Mouse (Mus musculus): ENCODE results near the gene Adamts20. TPM values are rescaled to one million over a fixed set of nuclear protein-coding genes. Genes with fewer than 3 reads are reported as not detected.

Gene Adamts20
- polyA plus RNA-seq, 1 experiment: not detected

GRCm38 (mm10) chr15:94263866-94264496 is 201.2 kb downstream of the Adamts20 start:
- H3K4me2 ChIP-seq (ENCODE audit: low read depth): no peak overlapping the region

GRCm38 (mm10) chr15:94263241-94263640 is 202.0 kb downstream of the Adamts20 start:
- Histone ChIP-seq H3ac (ENCODE audit: control insufficient read depth, insufficient read length) (no peak overlapping the region), H3K36me3 (ENCODE audit: control insufficient read depth, insufficient read depth) (no peaks in the 10 kb centered on the region), H3K79me2 (ENCODE audit: control insufficient read depth, insufficient read depth) (no peaks in the 10 kb centered on the region), H3K4me2 (ENCODE audit: low read depth) (peak overlapping the region; percentile 9), H3K27me3 (ENCODE audit: control insufficient read depth, insufficient read depth, insufficient read length) (no peaks in the 10 kb centered on the region), H3K4me3 (no peak overlapping the region)
- peak in 1 of 3 experiments; percentile 48 for TF ChIP-seq MYOG (IDR thresholded peaks at IDR 0.05; ENCODE audit: control insufficient read depth in 1 of 3, insufficient read depth in 1 of 3, insufficient read length in 2 of 3, low read depth in 2 of 3)
- no peak for TF ChIP-seq USF1 (IDR thresholded peaks at IDR 0.05; ENCODE audit: low read depth)
- peak in 2 of 3 experiments; percentile 2 to 54 for TF ChIP-seq MYOD1 (IDR thresholded peaks at IDR 0.05; ENCODE audit: control insufficient read depth in 1 of 3, insufficient read length in 2 of 3, low read depth in 2 of 3)
- no peak for TF ChIP-seq POLR2AphosphoS2 (IDR thresholded peaks at IDR 0.05; ENCODE audit: insufficient read length, low read depth)
- TF ChIP-seq TCF3 (IDR thresholded peaks at IDR 0.05; ENCODE audit: insufficient read length, low read depth): no peak

More at GRCm38 (mm10) chr15:94263866-94264496, 201.2 kb downstream of the Adamts20 start:
- no peak overlapping the region for H3K4me3 ChIP-seq
- no peaks in the 10 kb centered on the region for H3K79me2 ChIP-seq (ENCODE audit: control insufficient read depth, insufficient read depth)
- no peak for TF ChIP-seq REST (IDR thresholded peaks at IDR 0.05; ENCODE audit: insufficient read depth, insufficient read length)
- TF ChIP-seq USF1 (IDR thresholded peaks at IDR 0.05; ENCODE audit: low read depth): no peak
- no peak for TF ChIP-seq CEBPB (IDR thresholded peaks at IDR 0.05; ENCODE audit: insufficient read depth, poor library complexity, severe bottlenecking)
- TF ChIP-seq TCF12 (IDR thresholded peaks at IDR 0.05; ENCODE audit: insufficient read depth, poor library complexity, severe bottlenecking): no peak
- TF ChIP-seq POLR2A (IDR thresholded peaks at IDR 0.05; ENCODE audit: insufficient read length, low read depth): no peak
- no peak for TF ChIP-seq E2F4 (IDR thresholded peaks at IDR 0.05; ENCODE audit: insufficient read depth)
- TF ChIP-seq SRF (IDR thresholded peaks at IDR 0.05; ENCODE audit: control insufficient read depth, insufficient read length, low read depth): no peak
- no peak for TF ChIP-seq TCF3 (IDR thresholded peaks at IDR 0.05; ENCODE audit: insufficient read length, low read depth)
- TF ChIP-seq MAX (IDR thresholded peaks at IDR 0.05; ENCODE audit: low read depth): no peak
- TF ChIP-seq MYOD1 (IDR thresholded peaks at IDR 0.05; ENCODE audit: control insufficient read depth in 1 of 3, insufficient read length in 2 of 3, low read depth in 2 of 3): no peak
- no peak for TF ChIP-seq MYOG (IDR thresholded peaks at IDR 0.05; ENCODE audit: control insufficient read depth in 1 of 3, insufficient read depth in 1 of 3, insufficient read length in 2 of 3, low read depth in 2 of 3)
- no peak for TF ChIP-seq POLR2AphosphoS2 (IDR thresholded peaks at IDR 0.05; ENCODE audit: insufficient read length, low read depth)
- no peaks in the 10 kb centered on the region for H3K36me3 ChIP-seq (ENCODE audit: control insufficient read depth, insufficient read depth)
- no peaks in the 10 kb centered on the region for H3K27me3 ChIP-seq (ENCODE audit: control insufficient read depth, insufficient read depth, insufficient read length)
- no peak overlapping the region for H3ac ChIP-seq (ENCODE audit: control insufficient read depth, insufficient read length)

- Histone ChIP-seq H3K4me2 (ENCODE audit: low read depth) (no peak overlapping the region), H3K27me3 (ENCODE audit: control insufficient read depth, insufficient read depth, insufficient read length) (no peaks in the 10 kb centered on the region), H3K79me2 (ENCODE audit: control insufficient read depth, insufficient read depth) (no peaks in the 10 kb centered on the region), H3K4me3 (no peak overlapping the region), H3K36me3 (ENCODE audit: control insufficient read depth, insufficient read depth) (no peaks in the 10 kb centered on the region), H3ac (ENCODE audit: control insufficient read depth, insufficient read length) (no peak overlapping the region)
- no peak for TF ChIP-seq POLR2A (IDR thresholded peaks at IDR 0.05; ENCODE audit: insufficient read length, low read depth)
- no peak for TF ChIP-seq E2F4 (IDR thresholded peaks at IDR 0.05; ENCODE audit: insufficient read depth)
- no peak for TF ChIP-seq MAX (IDR thresholded peaks at IDR 0.05; ENCODE audit: low read depth)
- TF ChIP-seq TCF3 (IDR thresholded peaks at IDR 0.05; ENCODE audit: insufficient read length, low read depth): no peak
- no peak for TF ChIP-seq CEBPB (IDR thresholded peaks at IDR 0.05; ENCODE audit: insufficient read depth, poor library complexity, severe bottlenecking)
- TF ChIP-seq POLR2AphosphoS2 (IDR thresholded peaks at IDR 0.05; ENCODE audit: insufficient read length, low read depth): no peak
- no peak for TF ChIP-seq TCF12 (IDR thresholded peaks at IDR 0.05; ENCODE audit: insufficient read depth, poor library complexity, severe bottlenecking)
- no peak for TF ChIP-seq MYOD1 (IDR thresholded peaks at IDR 0.05; ENCODE audit: control insufficient read depth in 1 of 3, insufficient read length in 2 of 3, low read depth in 2 of 3)
- TF ChIP-seq REST (IDR thresholded peaks at IDR 0.05; ENCODE audit: insufficient read depth, insufficient read length): no peak
- no peak for TF ChIP-seq USF1 (IDR thresholded peaks at IDR 0.05; ENCODE audit: low read depth)
- TF ChIP-seq MYOG (IDR thresholded peaks at IDR 0.05; ENCODE audit: control insufficient read depth in 1 of 3, insufficient read depth in 1 of 3, insufficient read length in 2 of 3, low read depth in 2 of 3): no peak
Measured at GRCm38 (mm10) chr15:94259497-94259896, 205.7 kb downstream of the Adamts20 start.

GRCm38 (mm10) chr15:94255538-94255937 is 209.7 kb downstream of the Adamts20 start:
- no peak overlapping the region for H3K4me2 ChIP-seq (ENCODE audit: low read depth)
- TF ChIP-seq POLR2A (IDR thresholded peaks at IDR 0.05; ENCODE audit: insufficient read length, low read depth): no peak
- no peak for TF ChIP-seq USF1 (IDR thresholded peaks at IDR 0.05; ENCODE audit: low read depth)
- no peak for TF ChIP-seq E2F4 (IDR thresholded peaks at IDR 0.05; ENCODE audit: insufficient read depth)
- TF ChIP-seq CEBPB (IDR thresholded peaks at IDR 0.05; ENCODE audit: insufficient read depth, poor library complexity, severe bottlenecking): no peak
- TF ChIP-seq MYOG (IDR thresholded peaks at IDR 0.05; ENCODE audit: control insufficient read depth in 1 of 3, insufficient read depth in 1 of 3, insufficient read length in 2 of 3, low read depth in 2 of 3): no peak
- no peak for TF ChIP-seq MYOD1 (IDR thresholded peaks at IDR 0.05; ENCODE audit: control insufficient read depth in 1 of 3, insufficient read length in 2 of 3, low read depth in 2 of 3)
- TF ChIP-seq SRF (IDR thresholded peaks at IDR 0.05; ENCODE audit: control insufficient read depth, insufficient read length, low read depth): no peak
- no peak for TF ChIP-seq POLR2AphosphoS2 (IDR thresholded peaks at IDR 0.05; ENCODE audit: insufficient read length, low read depth)
- TF ChIP-seq MAX (IDR thresholded peaks at IDR 0.05; ENCODE audit: low read depth): no peak
- no peak for TF ChIP-seq TCF3 (IDR thresholded peaks at IDR 0.05; ENCODE audit: insufficient read length, low read depth)
- no peak for TF ChIP-seq REST (IDR thresholded peaks at IDR 0.05; ENCODE audit: insufficient read depth, insufficient read length)
- TF ChIP-seq TCF12 (IDR thresholded peaks at IDR 0.05; ENCODE audit: insufficient read depth, poor library complexity, severe bottlenecking): no peak
- H3K79me2 ChIP-seq (ENCODE audit: control insufficient read depth, insufficient read depth): no peaks in the 10 kb centered on the region
- no peaks in the 10 kb centered on the region for H3K36me3 ChIP-seq (ENCODE audit: control insufficient read depth, insufficient read depth)
- no peaks in the 10 kb centered on the region for H3K27me3 ChIP-seq (ENCODE audit: control insufficient read depth, insufficient read depth, insufficient read length)
- H3ac ChIP-seq (ENCODE audit: control insufficient read depth, insufficient read length): no peak overlapping the region
- H3K4me3 ChIP-seq: no peak overlapping the region
